25 mouse cellular contexts compared by ENCODE assay signal in the genomic region with DNA sequence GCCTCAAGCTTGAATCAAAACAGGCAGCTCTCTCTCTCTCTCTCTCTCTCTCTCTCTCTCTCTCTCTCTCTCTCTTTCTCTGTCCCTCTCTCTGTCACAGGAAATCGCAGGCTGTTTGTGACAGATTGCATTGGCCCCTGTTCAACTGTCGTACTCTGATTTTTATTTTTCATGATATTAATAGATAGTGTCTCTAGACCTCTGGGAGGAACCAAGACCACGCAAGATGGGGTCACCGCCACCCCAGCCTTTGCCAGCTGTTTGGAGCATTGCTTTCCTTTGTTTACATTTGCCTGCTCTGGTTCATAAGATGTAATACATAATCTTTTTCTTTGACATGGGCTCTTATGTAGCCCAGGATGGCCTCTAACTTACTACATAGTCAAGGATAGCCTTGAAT. TPM values are rescaled to one million over a fixed set of nuclear protein-coding genes. Genes with fewer than 3 reads are reported as not detected.
DNase-seq lines count a peak whose midpoint lies in the region; ATAC-seq and TF ChIP-seq lines count a peak whose summit lies in the region.
"Had no signal": no experiment of that assay in that cellular context is flagged by ENCODE, and none has a peak within 500 bp of the region (broad histone marks: within the 10 kb centered on the region; RNA-seq: fewer than 3 reads in every experiment).

No protein-coding gene starts in this region.

- WGBS in kidney, embryonic 14.5 days: 73% methylated on average over 4 of the region's 4 CpGs
- WGBS in lung, embryonic 14.5 days: 55% methylated on average over 4 of the region's 4 CpGs

- H3K4me1 ChIP-seq in kidney, embryonic 14.5 days (ENCODE audit: control insufficient read depth, insufficient read depth, low read length): peaks cover 18% of the 10 kb centered on the region
- peaks cover 8% of the 10 kb centered on the region; the same call in 1 of the 2 replicates for H3K4me1 ChIP-seq in lung, embryonic 14.5 days (ENCODE audit: insufficient read depth)

- no peak overlapping the region for H3K4me3 ChIP-seq in gastrocnemius, adult 2 months
- H3K4me3 ChIP-seq in kidney, embryonic 14.5 days (ENCODE audit: low read length): no peak overlapping the region
- H3K4me3 ChIP-seq in lung, embryonic 14.5 days (ENCODE audit: low read depth, low read length): no peak overlapping the region
- H3K4me3 ChIP-seq: embryonic facial prominence, embryonic 10.5 days; embryonic facial prominence, embryonic 13.5 days; erythroblast, embryonic 14.5 days; forebrain, embryonic 12.5 days; forebrain, embryonic 15.5 days; hindbrain, embryonic 12.5 days had no signal

- TF ChIP-seq CTCF in gastrocnemius, adult 2 months (IDR thresholded peaks at IDR 0.05): no peak
- no peak for TF ChIP-seq CTCF in lung, embryonic 14.5 days (IDR thresholded peaks at IDR 0.05; ENCODE audit: low read depth)

- H3K9me3 ChIP-seq in kidney, embryonic 14.5 days (ENCODE audit: control insufficient read depth, low read length): no peaks in the 10 kb centered on the region
- H3K9me3 ChIP-seq in lung, embryonic 14.5 days (ENCODE audit: low read depth, low read length): no peaks in the 10 kb centered on the region
- H3K9me3 ChIP-seq: embryonic facial prominence, embryonic 10.5 days; embryonic facial prominence, embryonic 13.5 days; forebrain, embryonic 12.5 days; forebrain, embryonic 15.5 days; hindbrain, embryonic 12.5 days had no signal

- peak overlapping the region; percentile 46 for H3K27ac ChIP-seq in gastrocnemius, adult 2 months
- no peak overlapping the region for H3K27ac ChIP-seq in kidney, embryonic 14.5 days (ENCODE audit: low read depth, low read length)
- H3K27ac ChIP-seq in lung, embryonic 14.5 days (ENCODE audit: low read depth): no peak overlapping the region
- H3K27ac ChIP-seq: embryonic facial prominence, embryonic 10.5 days; embryonic facial prominence, embryonic 13.5 days; forebrain, embryonic 12.5 days; forebrain, embryonic 15.5 days; hindbrain, embryonic 12.5 days had no signal

- H3K27me3 ChIP-seq in kidney, embryonic 14.5 days (ENCODE audit: control insufficient read depth, insufficient read depth, low read length): no peaks in the 10 kb centered on the region
- H3K27me3 ChIP-seq in lung, embryonic 14.5 days (ENCODE audit: insufficient read depth, low read length): no peaks in the 10 kb centered on the region; the same call in 1 of the 2 replicates
- H3K27me3 ChIP-seq: embryonic facial prominence, embryonic 13.5 days; forebrain, embryonic 12.5 days; forebrain, embryonic 15.5 days; hindbrain, embryonic 12.5 days had no signal

- H3K9ac ChIP-seq in kidney, embryonic 14.5 days (ENCODE audit: low read depth, low read length): no peak overlapping the region
- H3K9ac ChIP-seq in lung, embryonic 14.5 days: no peak overlapping the region
- H3K9ac ChIP-seq: forebrain, embryonic 12.5 days; forebrain, embryonic 15.5 days; hindbrain, embryonic 12.5 days had no signal

- no peak for DNase-seq in gastrocnemius, adult 2 months
- DNase-seq in gastrocnemius, postnatal 14 days: no peak
- peak; percentile 44 for DNase-seq in kidney, postnatal 14 days
- DNase-seq in lung, embryonic 14.5 days: peak; percentile 42
- DNase-seq in lung, postnatal 25 days (ENCODE audit: low spot score): no peak
- peak; percentile 44 for DNase-seq in lung, postnatal 36 days
- DNase-seq in lung, postnatal 14 days: no peak
- DNase-seq: adrenal gland, adult 8-10 months; adrenal gland, postnatal 25 days; cerebellum, adult 11-12 months; cerebellum, adult 8-10 months; cerebellum, postnatal 10 days; cerebellum, postnatal 36 days; embryo, embryonic 11 days; gastrocnemius, postnatal 10 days; heart, adult 11 months had no signal

- no peak for ATAC-seq in kidney, embryonic 14.5 days (ENCODE audit: low FRiP score, low TSS enrichment)
- ATAC-seq in lung, embryonic 14.5 days (ENCODE audit: insufficient read depth): no peak
- ATAC-seq: activated CD4-positive, CD25-positive, alpha-beta regulatory T cell, adult 4 months; forebrain, embryonic 15.5 days had no signal

- intact Hi-C loops in gastrocnemius, adult 2 months (cut with DNase I): no loop called here
- intact Hi-C loops in gastrocnemius, postnatal 14 days (cut with DNase I; ENCODE audit: low total_unique reads): no loop called here

- H3K4me2 ChIP-seq in kidney, embryonic 14.5 days (replicated peaks; ENCODE audit: low read depth, low read length): no peak overlapping the region
- H3K4me2 ChIP-seq in lung, embryonic 14.5 days: no peak overlapping the region
- H3K4me2 ChIP-seq: embryonic facial prominence, embryonic 13.5 days; forebrain, embryonic 12.5 days; forebrain, embryonic 15.5 days; heart, embryonic 11.5 days; hindbrain, embryonic 12.5 days had no signal

- peaks cover 16% of the 10 kb centered on the region for H3K36me3 ChIP-seq in kidney, embryonic 14.5 days (ENCODE audit: control insufficient read depth, insufficient read depth, low read length)
- H3K36me3 ChIP-seq in lung, embryonic 14.5 days (ENCODE audit: insufficient read depth): peaks cover 31% of the 10 kb centered on the region

RNA-seq across cellular contexts. Expression of a gene that starts 2.9 kb away (rescaled TPM):
- 1 to 10 TPM; 1.7 to 2.0 TPM for total RNA-seq in gastrocnemius, adult 2 months (2021)
- total RNA-seq in gastrocnemius, postnatal 14 days (2021): 1 to 10 TPM; 3.0 to 3.4 TPM
- polyA plus RNA-seq in kidney, embryonic 14.5 days (2014; fragmentation: Nextera tagmentation; extraction: Ambion mirVana): 53.0 and 58.0 TPM in 2 replicates
- 18.6 and 20.4 TPM in 2 replicates for polyA plus RNA-seq in lung, embryonic 14.5 days (2014; fragmentation: Nextera tagmentation; extraction: Ambion mirVana)

RNA-seq across cellular contexts. Expression of a gene that starts 9.3 kb away (rescaled TPM):
- total RNA-seq in gastrocnemius, adult 2 months (2021): 100 to 1,000 TPM; 120 to 155 TPM
- total RNA-seq in gastrocnemius, postnatal 14 days (2021): 100 to 1,000 TPM; 184 to 212 TPM
- polyA plus RNA-seq in kidney, embryonic 14.5 days (2014; fragmentation: Nextera tagmentation; extraction: Ambion mirVana): 689 and 848 TPM in 2 replicates
- 678 and 713 TPM in 2 replicates for polyA plus RNA-seq in lung, embryonic 14.5 days (2014; fragmentation: Nextera tagmentation; extraction: Ambion mirVana)

RNA-seq across cellular contexts. Expression of a gene that starts 47.2 kb away (rescaled TPM):
- 10 to 100 TPM; 15.4 to 22.4 TPM for total RNA-seq in gastrocnemius, adult 2 months (2021)
- total RNA-seq in gastrocnemius, postnatal 14 days (2021): 10 to 100 TPM; 13.8 to 15.7 TPM
- 11.0 and 14.4 TPM in 2 replicates for polyA plus RNA-seq in kidney, embryonic 14.5 days (2014; fragmentation: Nextera tagmentation; extraction: Ambion mirVana)
- 11.6 and 13.7 TPM in 2 replicates for polyA plus RNA-seq in lung, embryonic 14.5 days (2014; fragmentation: Nextera tagmentation; extraction: Ambion mirVana)

Comparison
In these comparisons a context has a peak if more than half of its experiments do, and no peak if none do; other contexts are left out.
1. DNase-seq: peak in kidney, postnatal 14 days (single experiment), lung, embryonic 14.5 days (single experiment) and lung, postnatal 36 days (single experiment); none in gastrocnemius, adult 2 months (single experiment), gastrocnemius, postnatal 14 days (single experiment), lung, postnatal 25 days (single experiment) and lung, postnatal 14 days (single experiment).